Mouse (Mus musculus) Muller cell, postnatal 12 days (primary cell): ENCODE data around the gene Ndufs5.

Experiments
- DNase-seq: peaks from one replicate; pipeline ENCODE4 v3.0.0-alpha.2; 2015; ENCODE audit errors: inconsistent ontology term

Ndufs5 gene

GRCm38 (mm10) chr4:123717574-123718433, at the start of gene Ndufs5:
Gene Ndufs5 (minus strand): TSS chr4:123718202.
- DNase-seq, result peak; percentile 91

- DNase-seq, result no peak
Observed at GRCm38 (mm10) chr4:123765071-123765470, 47.1 kb upstream of the Ndufs5 start.

GRCm38 (mm10) chr4:123758306-123758705, 40.3 kb upstream of the Ndufs5 start:
- DNase-seq, result no peak

GRCm38 (mm10) chr4:123750707-123751312, 32.8 kb upstream of the Ndufs5 start:
- DNase-seq, result no peak

GRCm38 (mm10) chr4:123750152-123750651, 32.2 kb upstream of the Ndufs5 start, which contains the start of gene Akirin1:
Gene Akirin1 (minus strand): TSS chr4:123750345.
- DNase-seq, result peak; percentile 98

- no peak for DNase-seq
Observed at GRCm38 (mm10) chr4:123749484-123750130, 31.6 kb upstream of the Ndufs5 start.

- DNase-seq, result no peak
Observed at GRCm38 (mm10) chr4:123748726-123749415, 30.9 kb upstream of the Ndufs5 start.

- no peak for DNase-seq
Observed at GRCm38 (mm10) chr4:123745221-123745775, 27.3 kb upstream of the Ndufs5 start.

GRCm38 (mm10) chr4:123742891-123743290, 24.9 kb upstream of the Ndufs5 start:
- no peak for DNase-seq

- DNase-seq, result no peak
Observed at GRCm38 (mm10) chr4:123738708-123739107, 20.7 kb upstream of the Ndufs5 start.

GRCm38 (mm10) chr4:123733532-123733931, 15.5 kb upstream of the Ndufs5 start:
- DNase-seq, result no peak

GRCm38 (mm10) chr4:123732921-123733320, 14.9 kb upstream of the Ndufs5 start:
- no peak for DNase-seq

- DNase-seq, result no peak
Observed at GRCm38 (mm10) chr4:123732163-123732910, 14.3 kb upstream of the Ndufs5 start.

GRCm38 (mm10) chr4:123721761-123722160, 3.8 kb upstream of the Ndufs5 start:
- DNase-seq, result no peak

- no peak for DNase-seq
Observed at GRCm38 (mm10) chr4:123718434-123718780, 405 bp upstream of the Ndufs5 start.

- DNase-seq, result no peak
Observed at GRCm38 (mm10) chr4:123712431-123712830, 5.6 kb downstream of the Ndufs5 start.

- DNase-seq, result no peak
Observed at GRCm38 (mm10) chr4:123707340-123707739, 10.7 kb downstream of the Ndufs5 start.

- no peak for DNase-seq
Observed at GRCm38 (mm10) chr4:123705340-123705739, 12.7 kb downstream of the Ndufs5 start.

GRCm38 (mm10) chr4:123693384-123693783, 24.6 kb downstream of the Ndufs5 start:
- DNase-seq, result no peak

GRCm38 (mm10) chr4:123692071-123692470, 25.9 kb downstream of the Ndufs5 start:
- no peak for DNase-seq

GRCm38 (mm10) chr4:123690311-123690710, 27.7 kb downstream of the Ndufs5 start:
- DNase-seq, result no peak
